Comparison of ENCODE assay signal across 8 mouse cellular contexts in the genomic region with DNA sequence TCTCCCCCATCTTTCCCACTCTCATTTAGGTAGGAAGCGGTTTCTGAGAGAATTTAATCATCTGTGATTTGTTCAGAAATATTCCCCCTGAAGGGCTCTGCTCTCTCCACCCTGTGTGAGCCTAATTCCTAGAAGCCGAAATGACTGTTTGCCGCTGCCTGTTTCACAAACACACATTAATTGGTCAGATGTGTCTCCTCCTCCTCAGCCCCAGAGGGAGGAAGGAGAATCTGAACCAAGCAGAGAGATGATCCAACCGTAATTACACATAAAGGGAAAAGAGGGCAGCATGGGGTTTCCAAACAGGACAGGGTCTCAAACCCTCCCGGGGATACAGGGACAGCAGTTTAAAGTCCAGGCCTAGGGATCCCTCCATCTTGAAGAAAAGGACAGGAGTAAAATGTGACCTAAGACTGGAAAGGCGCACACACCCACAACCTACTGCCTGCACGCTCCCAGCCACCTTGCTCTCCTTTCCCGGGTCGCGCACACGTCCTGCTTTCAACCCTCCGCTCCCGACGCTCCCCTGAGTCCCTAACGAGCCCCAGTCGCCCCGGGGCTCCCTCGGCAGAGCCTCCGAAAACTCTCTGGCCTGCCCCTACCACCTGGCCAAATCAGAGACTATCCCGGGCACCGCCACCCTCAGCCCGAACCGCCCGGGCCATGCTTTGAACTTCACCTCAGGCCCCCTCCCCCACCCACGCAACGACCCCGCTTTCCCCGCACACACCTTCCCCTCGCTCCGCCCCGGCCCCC. TPM values are rescaled to one million over a fixed set of nuclear protein-coding genes. Genes with fewer than 3 reads are reported as not detected.
DNase-seq lines count a peak whose midpoint lies in the region; TF ChIP-seq lines count a peak whose summit lies in the region.

No protein-coding gene starts in this region.

- peak overlapping the region; percentile 92 for H3K27ac ChIP-seq in gastrocnemius, adult 2 months

- peak; percentile 28 to 42 for DNase-seq in urinary bladder, adult 18-20 months (ENCODE audit: low spot score in 2 of 2)
- no peak for DNase-seq in urinary bladder, adult 2 months (ENCODE audit: low spot score)
- DNase-seq in cerebellum, postnatal 25 days, result peak; percentile 40 to 69
- DNase-seq in gastrocnemius, adult 2 months, result peak; percentile 31
- DNase-seq in hindlimb bud, embryonic 11.5 days (ENCODE audit: extremely low spot score, low read depth, low spot score), result peak; percentile 58
- DNase-seq in left cerebral cortex, postnatal 4 days, result peak; percentile 25
- DNase-seq in mesoderm, embryonic 11.5 days (ENCODE audit: low read depth, low spot score), result peak; percentile 61
- peak; percentile 36 for DNase-seq in skeletal muscle tissue, adult 2 months (ENCODE audit: low read depth, low spot score)

- intact Hi-C loops in gastrocnemius, adult 2 months (cut with DNase I), result loop anchor here (5.0 kb wide), 3 partner anchors 34 to 149 kb away; no protein-coding TSS in a partner anchor
- intact Hi-C loops in left cerebral cortex, postnatal 4 days (cut with DNase I), result loop anchor here (5.0 to 10.0 kb wide), 3 partner anchors 44 to 129 kb away; no protein-coding TSS in a partner anchor

- peak overlapping the region; percentile 88 for H3K4me3 ChIP-seq in gastrocnemius, adult 2 months

- no peak for TF ChIP-seq CTCF in gastrocnemius, adult 2 months (IDR thresholded peaks at IDR 0.05)

RNA-seq across cellular contexts. Expression of a gene that starts 0.6 kb away (rescaled TPM):
- polyA plus RNA-seq in urinary bladder, adult 2 months (2012; rRNA removed), result 9.2 and 17.4 TPM in 2 replicates
- total RNA-seq in gastrocnemius, adult 2 months (2021), result 10 to 100 TPM; 18.4 to 21.1 TPM
- total RNA-seq in left cerebral cortex, postnatal 4 days (2021), result 10 to 100 TPM; 59.4 to 65.0 TPM
